8 mouse cellular contexts compared by ENCODE assay signal in genomic region chr2:13407272-13407671, GRCm38 (mm10).
A peak's percentile ranks its signal among the peaks of the same experiment; 100 is the strongest.
DNase-seq lines count a peak whose midpoint lies in the region; ATAC-seq and TF ChIP-seq lines count a peak whose summit lies in the region.

No protein-coding gene starts in this region.

- H3K36me3 ChIP-seq in heart, embryonic 11.5 days (ENCODE audit: control insufficient read depth, insufficient read depth, low read length), result no peaks in the 10 kb centered on the region
- H3K36me3 ChIP-seq in forebrain, postnatal 0 days (ENCODE audit: insufficient read depth), result no peaks in the 10 kb centered on the region

- ATAC-seq in heart, embryonic 11.5 days (replicated peaks; ENCODE audit: insufficient number of reproducible peaks, low FRiP score, low TSS enrichment), result no peak
- peak; percentile 85; the same call in 1 of the 2 replicates for ATAC-seq in forebrain, postnatal 0 days

- no peak overlapping the region for H3K4me2 ChIP-seq in heart, embryonic 11.5 days
- no peak overlapping the region for H3K4me2 ChIP-seq in forebrain, postnatal 0 days (ENCODE audit: low read depth)

- no peak for TF ChIP-seq CTCF in forebrain, postnatal 0 days (IDR thresholded peaks at IDR 0.05; ENCODE audit: low read depth)

- 49% methylated on average over 5 of the region's 5 CpGs for WGBS in heart, embryonic 11.5 days (ENCODE audit: insufficient replicate concordance)
- WGBS in forebrain, postnatal 0 days, result 35% methylated on average over 5 of the region's 5 CpGs

- no peak for DNase-seq in heart, postnatal 36 days
- peak; percentile 60 for DNase-seq in T-cell, adult 2 months (ENCODE audit: low spot score)
- peak; percentile 22 for DNase-seq in forebrain, postnatal 0 days
- peak; percentile 65 for DNase-seq in mesoderm, embryonic 11.5 days (ENCODE audit: low read depth, low spot score)
- DNase-seq in thymus, postnatal 36 days, result no peak
- DNase-seq in cerebellum, adult 11-12 months, result no peak
- no peak for DNase-seq in cerebellum, postnatal 14 days

- H3K4me3 ChIP-seq in heart, embryonic 11.5 days (ENCODE audit: low read depth, low read length), result no peak overlapping the region
- H3K4me3 ChIP-seq in forebrain, postnatal 0 days (ENCODE audit: low read depth, low read length), result no peak overlapping the region

- H3K9ac ChIP-seq in heart, embryonic 11.5 days (ENCODE audit: low read depth, low read length), result no peak overlapping the region
- H3K9ac ChIP-seq in forebrain, postnatal 0 days, result no peak overlapping the region

- intact Hi-C loops in heart, postnatal 36 days (cut with DNase I), result no loop called here

- no peaks in the 10 kb centered on the region for H3K4me1 ChIP-seq in heart, embryonic 11.5 days (ENCODE audit: control insufficient read depth, insufficient read depth, low read length)
- no peaks in the 10 kb centered on the region for H3K4me1 ChIP-seq in forebrain, postnatal 0 days (ENCODE audit: insufficient read depth)

- H3K27me3 ChIP-seq in heart, embryonic 11.5 days (ENCODE audit: control insufficient read depth, insufficient read depth, low read length), result no peaks in the 10 kb centered on the region
- H3K27me3 ChIP-seq in forebrain, postnatal 0 days (ENCODE audit: insufficient read depth, low read length), result no peaks in the 10 kb centered on the region

- no peaks in the 10 kb centered on the region for H3K9me3 ChIP-seq in heart, embryonic 11.5 days (replicated peaks; ENCODE audit: control insufficient read depth, low read length)
- H3K9me3 ChIP-seq in forebrain, postnatal 0 days (ENCODE audit: low read length), result no peaks in the 10 kb centered on the region

- H3K27ac ChIP-seq in heart, embryonic 11.5 days (ENCODE audit: low read depth, low read length), result peak overlapping the region; percentile 25; the same call in 1 of the 2 replicates
- H3K27ac ChIP-seq in forebrain, postnatal 0 days (ENCODE audit: low read depth, low read length), result no peak overlapping the region

Comparison
In these comparisons a context has a peak if more than half of its experiments do, and no peak if none do; other contexts are left out.
1. DNase-seq: peak in T-cell, adult 2 months (single experiment), forebrain, postnatal 0 days (single experiment) and mesoderm, embryonic 11.5 days (single experiment); none in heart, postnatal 36 days (0 of 2), thymus, postnatal 36 days (0 of 2), cerebellum, adult 11-12 months (single experiment) and cerebellum, postnatal 14 days (0 of 2).